Mouse (Mus musculus) monocyte, adult 5-6 weeks (primary cell): Measurements from ENCODE around the gene Wnt7a. TPM values are rescaled to one million over a fixed set of nuclear protein-coding genes. Genes with fewer than 3 reads are reported as not detected.

Experiments
- ATAC-seq: fragments of 153-309, 156-312 bp; replicated peaks from 2 replicates; pipeline ENCODE4 v1.8.0; 2017; ENCODE audit warnings: mild to moderate bottlenecking; ENCODE audit not compliant: low TSS enrichment, insufficient number of reproducible peaks, severe bottlenecking, poor library complexity, low FRiP score
- total RNA-seq: library from RNA; stranded (forward); fragments of 200-1000, 200-491, 200-594 nt; gene quantifications from 3 replicates; pipeline ENCODE4 v1.2.3, GENCODE M21; 2017

Wnt7a gene
- total RNA-seq, 1 experiment from 2014 or later = not detected

DNA sequence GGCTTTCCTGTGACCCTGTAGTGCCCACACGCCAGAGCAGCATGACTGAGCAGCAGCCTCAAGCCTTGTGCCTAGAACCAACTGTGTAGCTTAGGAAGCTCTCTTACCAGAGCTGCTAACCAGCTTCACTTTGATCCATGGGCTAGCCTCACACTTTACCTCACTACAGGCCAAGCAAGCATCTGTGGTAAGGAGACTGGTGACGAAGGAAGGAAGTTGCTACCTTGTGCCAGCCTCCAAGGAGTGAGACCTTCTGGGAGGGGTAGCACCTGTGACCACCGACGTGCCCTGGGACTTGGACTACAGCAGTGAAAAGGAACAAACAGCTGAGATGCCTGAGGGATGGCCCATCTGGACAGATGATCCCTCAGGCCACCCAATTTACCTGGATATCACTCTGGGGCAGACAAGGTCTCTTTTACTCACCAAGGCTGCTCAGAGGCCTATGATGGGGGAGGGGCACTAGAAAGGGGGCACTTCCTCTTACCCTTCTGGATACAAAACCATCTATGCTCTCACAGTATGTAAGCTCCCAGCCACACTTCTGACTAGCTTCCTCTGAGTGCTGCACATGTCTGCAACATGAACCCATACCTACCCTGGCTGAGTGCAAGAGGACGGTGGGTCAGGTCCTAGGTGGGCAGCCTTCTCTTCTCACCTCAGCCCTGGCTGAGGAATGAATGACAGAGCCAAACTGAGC is 18.5 kb downstream of the Wnt7a start:
- ATAC-seq = no peak

DNA sequence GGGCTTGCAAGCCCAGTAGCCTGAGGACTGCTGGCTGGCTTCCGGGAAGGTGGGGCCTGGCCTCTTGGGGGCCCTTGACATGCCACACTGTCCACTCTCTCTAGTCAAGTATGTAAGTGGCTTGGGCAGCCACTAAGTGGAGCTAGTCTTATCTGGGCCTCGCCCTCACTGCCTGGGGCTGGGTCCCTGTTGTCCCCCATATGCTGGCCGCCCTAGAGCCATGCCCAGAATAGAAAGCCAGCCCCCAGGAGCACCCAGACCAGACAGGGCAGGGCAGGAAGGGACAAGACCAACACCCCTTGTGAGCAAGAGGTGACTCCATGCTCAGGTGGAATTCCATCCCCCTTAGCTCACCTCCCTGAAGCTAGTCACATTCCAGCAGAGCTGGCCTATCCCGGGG is 22.0 kb downstream of the Wnt7a start:
- ATAC-seq = no peak

DNA sequence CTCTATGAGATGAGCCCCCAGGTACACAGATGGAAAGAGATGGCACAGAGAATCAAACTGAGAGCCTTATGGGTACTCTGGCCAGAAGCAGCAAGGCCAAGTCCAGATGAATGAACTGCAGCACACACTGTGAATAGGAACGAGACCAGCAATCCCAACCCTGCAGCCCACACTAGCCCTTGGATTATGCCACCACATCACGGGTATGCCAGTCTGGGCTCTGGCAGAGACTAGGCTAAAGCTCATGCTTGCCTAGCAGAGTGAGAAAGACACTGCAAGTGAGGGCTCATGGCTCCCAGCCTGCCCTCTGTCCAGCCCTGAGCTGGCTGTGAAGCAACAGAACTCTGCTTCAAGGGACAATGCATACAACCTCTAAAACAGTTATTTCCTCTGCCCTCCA is 26.7 kb downstream of the Wnt7a start:
- no peak for ATAC-seq

DNA sequence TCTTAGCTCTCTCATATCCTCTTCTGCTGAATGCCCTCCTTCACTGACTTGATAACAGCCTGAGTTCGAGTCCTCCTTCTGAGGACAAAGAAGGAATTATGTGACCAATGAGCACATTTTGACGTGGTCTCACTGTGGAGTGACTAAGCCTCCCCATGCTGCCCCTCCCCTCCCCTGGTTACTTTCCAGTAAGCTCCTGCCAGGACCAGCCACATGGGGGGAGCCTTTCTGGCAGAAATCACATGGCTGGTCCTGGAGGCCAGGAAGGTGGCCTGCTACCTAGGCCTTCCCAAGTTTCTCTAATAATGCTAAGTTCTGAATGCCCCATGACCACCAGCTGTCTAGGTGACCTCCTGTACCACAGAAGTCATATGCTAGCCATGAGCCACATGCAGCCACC is 27.3 kb downstream of the Wnt7a start:
- no peak for ATAC-seq

DNA sequence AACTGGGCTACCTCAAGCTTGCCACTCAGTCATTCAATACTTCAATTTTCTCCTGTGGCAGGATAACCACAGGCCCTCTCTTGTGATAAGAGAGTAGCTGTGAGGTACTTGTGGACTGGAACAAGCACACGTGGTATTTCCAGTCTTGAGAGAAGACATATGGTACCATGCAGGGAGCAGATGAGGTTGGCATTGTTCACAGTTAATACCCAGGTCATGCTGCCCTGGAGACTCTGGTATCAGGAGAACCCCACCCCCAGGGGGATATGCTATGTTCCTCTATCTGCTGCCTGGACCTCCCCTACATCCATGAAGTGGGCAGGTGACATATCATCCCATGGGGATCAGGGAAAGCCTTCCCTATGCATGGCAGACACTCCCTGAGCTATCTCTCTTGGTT is 27.9 kb downstream of the Wnt7a start:
- ATAC-seq = no peak

DNA sequence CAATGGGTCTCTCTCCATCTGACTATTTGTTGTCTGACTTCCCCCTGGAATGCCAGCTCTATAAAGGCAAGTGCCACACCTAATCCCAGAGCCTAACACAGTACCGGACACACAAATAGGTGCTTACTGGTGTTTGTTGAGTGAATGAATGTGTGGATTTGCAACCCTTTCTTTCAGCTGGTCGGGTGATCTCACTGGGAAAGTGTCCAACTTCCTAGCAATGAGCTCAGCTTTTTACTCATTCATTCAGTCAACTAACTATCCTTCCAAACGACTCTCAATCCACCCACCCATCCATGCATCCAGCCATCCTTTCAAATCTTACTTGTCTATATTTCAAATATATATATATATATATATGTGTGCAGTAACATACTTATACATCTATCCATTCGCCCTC is 31.3 kb downstream of the Wnt7a start:
- ATAC-seq = no peak

DNA sequence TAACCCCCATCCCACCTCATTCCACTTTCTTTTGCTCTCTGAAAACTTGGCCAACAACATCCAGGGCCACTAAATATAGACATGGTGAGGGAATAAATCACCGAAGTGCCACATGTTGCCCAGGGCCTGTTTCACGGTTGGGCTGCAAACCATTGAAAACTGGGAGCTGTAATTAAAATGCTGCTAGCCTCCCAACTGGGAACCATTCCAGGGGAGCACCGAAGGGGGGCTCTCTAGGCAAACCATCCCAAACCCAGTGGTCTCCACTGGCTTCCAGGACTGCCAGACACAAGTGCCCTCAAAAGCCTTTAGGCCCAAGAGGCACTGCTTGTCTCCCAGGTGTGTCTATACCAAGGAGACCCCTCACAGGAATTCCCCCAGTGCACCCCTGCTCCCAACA is 31.9 kb downstream of the Wnt7a start:
- no peak for ATAC-seq

DNA sequence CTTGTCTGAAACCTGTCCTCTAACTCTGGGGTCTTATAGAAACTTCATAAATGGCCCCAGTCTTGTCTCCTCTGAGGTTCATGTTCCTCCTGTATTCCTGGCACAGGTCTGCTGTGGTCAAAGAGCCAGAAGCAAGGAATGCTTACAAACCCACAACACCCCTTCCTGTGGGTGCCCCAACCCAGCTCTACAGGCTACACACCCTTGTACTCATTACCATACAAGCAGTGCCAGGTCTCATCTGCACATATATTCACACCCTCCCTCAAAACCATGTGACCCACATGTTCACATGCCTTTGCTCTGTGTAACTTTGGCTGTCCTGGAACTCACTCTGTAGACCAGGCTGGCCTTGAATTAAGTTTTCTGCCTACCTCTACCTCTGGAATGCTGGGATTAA is 38.2 kb downstream of the Wnt7a start:
- no peak for ATAC-seq

DNA sequence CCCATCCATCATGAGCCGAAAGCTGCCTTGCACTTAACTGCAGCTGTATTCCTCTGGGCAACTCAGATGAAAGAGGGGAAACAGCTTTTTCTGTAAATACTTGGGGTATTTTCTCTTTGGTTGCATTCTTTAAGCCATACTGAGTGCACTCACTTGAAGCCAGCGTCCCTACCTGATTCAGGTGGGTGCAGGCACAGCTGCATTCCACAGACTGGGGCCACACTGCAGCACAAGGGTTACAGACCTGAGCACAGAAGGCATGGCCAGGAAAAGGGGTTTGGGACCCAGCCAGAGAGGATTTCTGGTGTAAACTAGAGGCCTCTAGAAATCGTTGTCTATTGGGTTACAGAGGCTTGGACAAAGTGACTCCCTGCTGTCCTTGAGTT is 38.6 kb downstream of the Wnt7a start:
- ATAC-seq = no peak

DNA sequence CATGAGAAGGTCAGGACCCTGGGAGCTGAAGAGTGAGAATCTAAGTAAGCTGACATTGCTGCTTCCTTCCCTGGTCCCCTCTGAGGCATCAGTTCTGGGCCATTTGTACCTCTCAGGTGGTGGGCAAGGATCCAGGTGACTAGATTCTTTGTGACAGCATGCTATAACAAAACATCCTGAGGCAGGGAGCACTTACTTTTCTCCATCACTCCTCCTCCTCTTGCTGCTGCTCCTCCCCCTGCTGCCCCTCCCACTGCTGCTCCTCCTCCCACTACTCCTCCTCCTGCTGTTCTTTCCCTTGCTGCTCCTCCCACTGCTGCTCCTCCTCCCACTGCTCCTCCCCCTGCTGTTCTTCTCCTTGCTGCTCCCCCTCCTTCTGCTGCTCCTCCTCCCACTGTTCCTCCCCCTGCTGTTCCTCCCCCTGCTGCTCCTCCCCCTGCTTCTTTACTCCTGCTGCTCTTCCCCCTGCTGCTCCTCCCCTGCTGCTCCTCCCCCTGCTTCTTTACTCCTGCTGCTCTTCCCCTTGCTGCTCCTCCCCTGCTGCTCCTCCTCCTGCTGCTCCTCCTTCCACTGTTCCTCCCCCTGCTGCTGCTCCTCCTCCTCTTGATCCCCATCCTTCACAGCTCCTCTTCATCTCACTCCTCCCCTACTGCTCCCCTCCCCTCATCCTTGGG is 39.1 kb downstream of the Wnt7a start:
- no peak for ATAC-seq

DNA sequence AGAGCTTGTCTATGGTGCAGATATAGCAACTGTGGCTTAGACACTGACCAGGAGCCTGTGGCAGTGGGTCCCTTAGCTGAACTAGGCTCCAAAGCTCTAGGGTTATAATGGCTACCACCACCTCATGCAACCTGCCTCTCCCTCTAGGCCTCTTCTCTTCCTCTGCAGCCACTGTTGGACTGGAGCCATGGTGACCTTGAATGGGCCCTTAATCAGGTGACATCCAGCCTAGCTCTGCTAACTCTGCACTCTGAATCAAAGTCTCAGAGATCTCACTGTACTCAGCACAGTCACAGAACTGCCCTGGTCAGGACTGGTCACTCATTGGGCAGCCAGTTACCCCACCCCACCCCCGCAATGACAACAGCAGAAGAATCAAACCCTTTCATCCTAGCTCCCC is 44.4 kb downstream of the Wnt7a start:
- ATAC-seq = no peak

DNA sequence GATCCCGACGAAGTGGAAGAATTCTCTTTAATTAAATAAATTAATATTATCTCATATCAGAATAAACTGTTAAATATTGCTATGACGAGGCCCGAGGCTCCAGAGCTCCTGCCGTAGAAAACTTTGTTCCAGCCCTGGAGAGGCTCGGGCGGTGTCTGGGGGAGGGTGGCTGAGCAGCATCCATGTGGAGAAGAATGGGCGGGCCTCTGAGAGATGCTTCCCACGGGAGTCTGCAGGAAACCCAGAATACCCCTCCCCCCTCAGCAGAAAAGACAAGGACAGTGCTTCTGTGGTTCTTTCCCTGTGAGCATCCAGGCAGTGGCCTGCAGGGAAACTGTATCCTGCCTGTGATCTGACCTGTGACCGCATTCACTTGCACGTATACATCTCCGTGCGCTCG is 45.7 kb downstream of the Wnt7a start:
- no peak for ATAC-seq

DNA sequence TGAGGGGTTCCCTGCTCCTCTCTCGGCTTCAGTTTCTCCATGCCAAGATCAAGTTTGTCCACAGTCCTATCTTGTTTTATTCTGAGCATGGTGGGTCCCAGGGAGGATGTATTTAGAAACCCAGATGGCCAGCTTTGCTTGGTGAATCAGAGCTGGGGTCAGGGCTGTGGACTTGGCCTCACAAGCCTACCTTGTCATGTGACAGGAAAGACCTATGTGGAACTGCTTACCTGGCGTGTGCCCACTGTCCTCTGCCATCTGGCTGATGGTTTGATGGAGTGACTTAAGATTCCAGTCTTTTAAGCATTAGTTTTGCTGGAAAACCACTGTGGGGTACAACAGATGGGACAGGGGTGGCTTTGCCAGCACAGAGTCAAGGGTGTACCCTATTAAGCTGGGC is 48.4 kb downstream of the Wnt7a start:
- no peak for ATAC-seq

DNA sequence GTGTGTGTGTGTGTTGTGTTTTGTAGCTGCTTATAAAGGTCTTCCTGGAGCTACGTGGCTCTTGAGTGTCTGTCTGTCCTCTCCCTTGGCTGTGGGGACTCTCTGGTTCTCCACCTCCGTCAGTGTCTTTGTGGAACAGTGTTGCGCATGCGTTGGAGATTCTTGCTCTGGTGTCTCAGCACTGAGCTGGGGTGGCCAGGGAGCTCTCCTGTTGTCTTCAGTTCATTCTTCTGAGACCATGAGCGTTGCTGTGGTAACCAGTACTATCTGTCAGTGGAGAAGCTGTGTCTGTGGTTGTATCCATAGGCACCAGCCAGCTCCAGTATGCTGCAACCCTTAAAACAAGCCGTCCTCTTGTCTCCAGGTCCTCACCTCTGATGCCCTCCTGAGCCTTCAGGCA is 50.2 kb downstream of the Wnt7a start:
- ATAC-seq = no peak

DNA sequence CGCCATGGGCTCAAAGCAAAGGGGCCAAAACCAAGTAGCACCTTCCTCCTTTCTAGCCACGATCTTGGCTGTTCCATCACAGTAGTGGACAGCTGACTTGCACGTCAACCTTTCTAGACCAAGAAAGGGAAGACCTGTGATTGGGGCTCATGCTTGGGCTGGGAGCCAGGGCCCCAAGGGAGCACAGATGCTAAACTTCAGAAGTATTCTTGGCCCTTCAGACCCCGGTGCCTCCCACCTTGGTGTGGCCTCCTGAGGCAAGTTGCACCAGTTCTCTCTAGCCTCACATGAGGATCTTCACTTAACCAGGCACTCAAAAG is 50.8 kb downstream of the Wnt7a start:
- ATAC-seq = no peak

DNA sequence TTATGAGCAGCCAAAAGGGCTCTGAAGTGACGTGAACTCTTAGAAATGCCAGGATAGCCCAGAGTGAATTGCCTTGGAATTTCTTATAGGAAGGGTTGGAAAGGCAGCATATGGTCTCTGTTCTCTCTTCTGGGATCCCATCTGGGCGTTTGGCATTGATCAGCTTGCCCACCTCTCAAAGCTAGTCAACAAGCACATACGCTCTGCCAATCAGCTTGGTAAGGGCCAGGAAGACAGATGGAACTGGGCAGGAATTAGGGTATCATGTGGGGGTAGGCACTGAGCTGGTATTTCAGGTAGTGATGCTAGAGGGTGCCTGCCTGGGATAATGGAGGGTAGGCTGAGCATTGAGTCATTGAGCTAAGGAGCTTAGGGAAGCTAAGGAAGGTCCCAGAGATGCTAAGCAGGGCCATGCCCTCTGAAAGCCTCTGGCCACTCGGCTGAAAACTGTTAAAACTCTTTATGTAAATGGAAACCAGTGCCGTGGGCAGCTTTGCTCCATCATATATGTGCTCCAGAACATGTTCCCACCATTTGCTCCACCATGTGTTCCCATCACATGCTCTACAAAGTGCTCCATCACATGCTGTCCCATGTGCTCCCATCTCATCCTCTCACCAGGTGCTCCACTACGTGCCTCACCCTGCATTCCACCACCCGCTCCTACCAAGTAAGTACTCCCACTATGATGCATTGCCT is 51.3 kb downstream of the Wnt7a start:
- no peak for ATAC-seq

DNA sequence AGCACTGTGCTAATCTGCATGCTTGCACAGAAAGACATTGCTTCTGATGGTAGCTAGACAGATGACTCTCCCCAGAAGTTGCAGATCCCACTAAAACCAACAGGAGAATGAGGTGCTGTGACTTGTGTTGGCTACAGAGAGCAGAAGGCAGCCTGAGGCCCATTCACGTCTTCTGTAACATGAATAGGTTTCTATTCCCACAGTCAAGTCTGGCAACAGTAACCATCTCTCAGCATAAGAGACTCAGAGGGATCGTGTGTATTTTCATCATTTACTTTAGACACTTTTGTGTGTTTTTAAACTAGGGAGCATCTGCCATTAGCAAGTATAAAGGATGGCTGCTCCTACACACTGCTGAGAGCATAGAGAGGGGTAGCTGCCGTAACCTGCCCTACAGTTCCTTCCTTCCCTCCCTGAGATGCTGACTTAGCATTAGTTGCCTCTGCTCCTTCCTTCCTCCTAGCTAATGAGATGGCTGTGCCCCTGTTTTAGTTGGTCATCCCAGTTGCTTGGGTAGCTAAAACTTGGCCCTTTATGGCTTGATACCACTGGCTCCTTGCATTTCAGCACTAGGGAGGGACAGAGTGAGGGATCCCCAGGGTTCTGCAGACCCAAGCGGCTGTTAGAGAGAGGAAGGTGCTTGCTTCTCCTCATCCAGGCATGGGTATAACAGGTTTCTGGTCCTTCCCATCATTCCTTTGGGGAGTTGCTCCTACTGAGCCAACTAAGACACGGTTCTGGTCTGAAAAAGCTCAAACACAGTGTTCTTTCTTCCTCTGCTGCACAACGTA is 52.1 kb downstream of the Wnt7a start:
- no peak for ATAC-seq

DNA sequence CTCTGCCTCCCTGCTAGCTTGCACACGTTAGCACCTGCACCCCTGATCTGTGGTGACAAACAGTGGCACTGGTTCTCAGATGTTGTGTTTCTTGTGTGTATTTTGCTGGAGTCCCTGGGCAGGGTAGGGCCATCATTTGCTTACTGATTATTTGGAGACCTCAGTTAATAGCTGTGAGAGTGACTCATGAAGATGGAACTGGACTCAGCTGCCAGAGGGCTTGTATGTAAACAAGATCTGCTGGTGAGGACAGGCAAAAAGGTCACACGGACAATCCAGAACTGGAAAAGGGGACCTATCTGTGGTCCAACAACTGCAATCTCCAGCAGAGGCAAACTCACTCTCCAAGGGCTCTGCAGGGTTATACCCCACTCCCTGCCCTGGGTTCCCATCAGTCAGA is 52.8 kb downstream of the Wnt7a start:
- no peak for ATAC-seq

DNA sequence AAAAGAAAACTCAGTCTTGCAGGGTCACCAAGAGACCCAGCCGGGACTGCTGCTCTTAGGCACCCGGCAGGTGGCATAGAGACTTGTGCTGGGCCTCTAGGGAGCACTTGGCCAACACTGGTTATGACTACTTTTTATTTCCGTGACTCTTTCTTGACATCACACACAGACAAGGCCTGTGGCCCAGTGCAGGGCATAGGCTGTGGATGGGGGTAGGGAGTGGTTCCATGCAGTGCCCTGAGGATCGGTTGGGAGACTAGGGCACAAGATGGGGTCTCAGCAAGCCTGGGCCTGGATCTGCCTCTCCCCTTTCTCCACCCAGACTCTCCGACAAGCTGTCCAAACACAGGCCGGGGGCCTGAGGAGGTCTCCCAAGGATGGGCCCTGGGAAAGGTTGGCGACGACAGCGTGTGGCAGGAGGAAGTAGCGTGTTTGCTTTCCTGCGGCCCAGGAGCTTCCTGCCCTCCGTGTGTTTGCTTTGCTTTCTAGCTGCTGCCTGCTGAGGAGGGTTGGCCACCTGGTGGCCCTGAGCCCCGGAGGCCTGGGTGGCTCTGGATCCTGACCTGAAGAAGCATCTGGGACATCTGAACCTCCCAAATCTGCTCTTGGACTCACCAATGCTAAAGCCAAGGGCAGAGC is 53.8 kb downstream of the Wnt7a start:
- ATAC-seq = no peak
